Mouse (Mus musculus): ENCODE measurements around the gene Gdpd5. TPM values are rescaled to one million over a fixed set of nuclear protein-coding genes. Genes with fewer than 3 reads are reported as not detected.

Gene Gdpd5
- polyA plus RNA-seq, 1 experiment from 2014 or later: 39.9 TPM

- 73% methylated on average over 6 of the region's 6 CpGs for WGBS
- H3K4me1 ChIP-seq (ENCODE audit: control insufficient read depth, insufficient read depth, low read length): no peaks in the 10 kb centered on the region; the same call in 1 of the 2 replicates
- H3K4me2 ChIP-seq (ENCODE audit: low read depth): no peak overlapping the region
- DNase-seq (ENCODE audit: low spot score): no peak
- ATAC-seq (ENCODE audit: insufficient read depth, low FRiP score, low TSS enrichment): no peak
- no peaks in the 10 kb centered on the region for H3K27me3 ChIP-seq (ENCODE audit: control insufficient read depth, insufficient read depth, low read length)
- no peak overlapping the region for H3K4me3 ChIP-seq (ENCODE audit: low read depth, low read length)
- H3K9ac ChIP-seq (ENCODE audit: low read length): no peak overlapping the region
- H3K27ac ChIP-seq (ENCODE audit: low read depth, low read length): no peak overlapping the region
- no peaks in the 10 kb centered on the region for H3K9me3 ChIP-seq (ENCODE audit: control insufficient read depth, low read length)
- no peaks in the 10 kb centered on the region for H3K36me3 ChIP-seq (ENCODE audit: control insufficient read depth, insufficient read depth, low read length)
Measured at GRCm38 (mm10) chr7:99421006-99421405, 39.8 kb downstream of the Gdpd5 start.

- H3K27me3 ChIP-seq (ENCODE audit: control insufficient read depth, insufficient read depth, low read length): no peaks in the 10 kb centered on the region
- H3K27ac ChIP-seq (ENCODE audit: low read depth, low read length): no peak overlapping the region
- no peak for DNase-seq (ENCODE audit: low spot score)
- H3K4me1 ChIP-seq (ENCODE audit: control insufficient read depth, insufficient read depth, low read length): no peaks in the 10 kb centered on the region; the same call in 1 of the 2 replicates
- H3K4me3 ChIP-seq (ENCODE audit: low read depth, low read length): no peak overlapping the region
- WGBS: 41% methylated on average over 8 of the region's 8 CpGs
- H3K9ac ChIP-seq (ENCODE audit: low read length): no peak overlapping the region
- no peak for ATAC-seq (ENCODE audit: insufficient read depth, low FRiP score, low TSS enrichment)
- H3K4me2 ChIP-seq (ENCODE audit: low read depth): no peak overlapping the region
- no peaks in the 10 kb centered on the region for H3K9me3 ChIP-seq (ENCODE audit: control insufficient read depth, low read length)
- no peaks in the 10 kb centered on the region for H3K36me3 ChIP-seq (ENCODE audit: control insufficient read depth, insufficient read depth, low read length)
Measured at GRCm38 (mm10) chr7:99424538-99425155, 43.4 kb downstream of the Gdpd5 start.

- DNase-seq (ENCODE audit: low spot score) (no peak), ATAC-seq (ENCODE audit: insufficient read depth, low FRiP score, low TSS enrichment) (no peak)
- H3K9me3 ChIP-seq (ENCODE audit: control insufficient read depth, low read length): no peaks in the 10 kb centered on the region
- no peak overlapping the region for H3K4me3 ChIP-seq (ENCODE audit: low read depth, low read length)
- 89% methylated on average over 4 of the region's 4 CpGs for WGBS
- H3K4me1 ChIP-seq (ENCODE audit: control insufficient read depth, insufficient read depth, low read length): no peaks in the 10 kb centered on the region; the same call in 1 of the 2 replicates
- H3K4me2 ChIP-seq (ENCODE audit: low read depth): no peak overlapping the region
- no peaks in the 10 kb centered on the region for H3K27me3 ChIP-seq (ENCODE audit: control insufficient read depth, insufficient read depth, low read length)
- H3K9ac ChIP-seq (ENCODE audit: low read length): no peak overlapping the region
- H3K27ac ChIP-seq (ENCODE audit: low read depth, low read length): no peak overlapping the region
- H3K36me3 ChIP-seq (ENCODE audit: control insufficient read depth, insufficient read depth, low read length): no peaks in the 10 kb centered on the region; the same call in 1 of the 2 replicates
Measured at GRCm38 (mm10) chr7:99425706-99426105, 44.5 kb downstream of the Gdpd5 start.

- H3K36me3 ChIP-seq (ENCODE audit: control insufficient read depth, insufficient read depth, low read length): no peaks in the 10 kb centered on the region; the same call in 1 of the 2 replicates
- H3K27me3 ChIP-seq (ENCODE audit: control insufficient read depth, insufficient read depth, low read length): no peaks in the 10 kb centered on the region
- no peak overlapping the region for H3K27ac ChIP-seq (ENCODE audit: low read depth, low read length)
- H3K4me1 ChIP-seq (ENCODE audit: control insufficient read depth, insufficient read depth, low read length): peaks cover 2% of the 10 kb centered on the region; the same call in 1 of the 2 replicates
- H3K4me3 ChIP-seq (ENCODE audit: low read depth, low read length): no peak overlapping the region
- DNase-seq (ENCODE audit: low spot score) (no peak), ATAC-seq (ENCODE audit: insufficient read depth, low FRiP score, low TSS enrichment) (no peak)
- H3K9ac ChIP-seq (ENCODE audit: low read length): no peak overlapping the region
- no peaks in the 10 kb centered on the region for H3K9me3 ChIP-seq (ENCODE audit: control insufficient read depth, low read length)
- H3K4me2 ChIP-seq (ENCODE audit: low read depth): no peak overlapping the region
- 71% methylated on average over 10 of the region's 10 CpGs for WGBS
Measured at GRCm38 (mm10) chr7:99427031-99427430, 45.8 kb downstream of the Gdpd5 start.

GRCm38 (mm10) chr7:99427987-99428386, 46.8 kb downstream of the Gdpd5 start:
- peaks cover 4% of the 10 kb centered on the region; the same call in 1 of the 2 replicates for H3K4me1 ChIP-seq (ENCODE audit: control insufficient read depth, insufficient read depth, low read length)
- H3K27ac ChIP-seq (ENCODE audit: low read depth, low read length): no peak overlapping the region
- H3K27me3 ChIP-seq (ENCODE audit: control insufficient read depth, insufficient read depth, low read length): no peaks in the 10 kb centered on the region
- ATAC-seq (ENCODE audit: insufficient read depth, low FRiP score, low TSS enrichment) (no peak), DNase-seq (ENCODE audit: low spot score) (no peak)
- WGBS: 89% methylated on average over 3 of the region's 3 CpGs
- H3K4me2 ChIP-seq (ENCODE audit: low read depth): no peak overlapping the region
- no peaks in the 10 kb centered on the region; the same call in 1 of the 2 replicates for H3K36me3 ChIP-seq (ENCODE audit: control insufficient read depth, insufficient read depth, low read length)
- H3K4me3 ChIP-seq (ENCODE audit: low read depth, low read length): no peak overlapping the region
- no peaks in the 10 kb centered on the region for H3K9me3 ChIP-seq (ENCODE audit: control insufficient read depth, low read length)
- no peak overlapping the region for H3K9ac ChIP-seq (ENCODE audit: low read length)

GRCm38 (mm10) chr7:99428836-99429235, 47.6 kb downstream of the Gdpd5 start:
- H3K4me3 ChIP-seq (ENCODE audit: low read depth, low read length): no peak overlapping the region

GRCm38 (mm10) chr7:99429786-99430185, 48.6 kb downstream of the Gdpd5 start:
- no peak overlapping the region for H3K9ac ChIP-seq (ENCODE audit: low read length)
- peaks cover 4% of the 10 kb centered on the region; the same call in 1 of the 2 replicates for H3K4me1 ChIP-seq (ENCODE audit: control insufficient read depth, insufficient read depth, low read length)
- DNase-seq (ENCODE audit: low spot score): no peak
- H3K9me3 ChIP-seq (ENCODE audit: control insufficient read depth, low read length): no peaks in the 10 kb centered on the region
- 52% methylated on average over 6 of the region's 6 CpGs for WGBS
- ATAC-seq (ENCODE audit: insufficient read depth, low FRiP score, low TSS enrichment): no peak
- H3K27ac ChIP-seq (ENCODE audit: low read depth, low read length): no peak overlapping the region
- no peaks in the 10 kb centered on the region for H3K27me3 ChIP-seq (ENCODE audit: control insufficient read depth, insufficient read depth, low read length)
- no peak overlapping the region for H3K4me2 ChIP-seq (ENCODE audit: low read depth)
- no peak overlapping the region for H3K4me3 ChIP-seq (ENCODE audit: low read depth, low read length)
- H3K36me3 ChIP-seq (ENCODE audit: control insufficient read depth, insufficient read depth, low read length): no peaks in the 10 kb centered on the region; the same call in 1 of the 2 replicates

More at GRCm38 (mm10) chr7:99428836-99429235, 47.6 kb downstream of the Gdpd5 start:
- Histone ChIP-seq H3K9me3 (ENCODE audit: control insufficient read depth, low read length) (no peaks in the 10 kb centered on the region), H3K36me3 (ENCODE audit: control insufficient read depth, insufficient read depth, low read length) (no peaks in the 10 kb centered on the region; the same call in 1 of the 2 replicates), H3K4me1 (ENCODE audit: control insufficient read depth, insufficient read depth, low read length) (peaks cover 4% of the 10 kb centered on the region; the same call in 1 of the 2 replicates), H3K27ac (ENCODE audit: low read depth, low read length) (no peak overlapping the region), H3K27me3 (ENCODE audit: control insufficient read depth, insufficient read depth, low read length) (no peaks in the 10 kb centered on the region), H3K4me2 (ENCODE audit: low read depth) (no peak overlapping the region), H3K9ac (ENCODE audit: low read length) (no peak overlapping the region)
- 92% methylated on average over 5 of the region's 5 CpGs for WGBS
- no peak for DNase-seq (ENCODE audit: low spot score)
- ATAC-seq (ENCODE audit: insufficient read depth, low FRiP score, low TSS enrichment): no peak

GRCm38 (mm10) chr7:99430246-99430645, 49.0 kb downstream of the Gdpd5 start:
- H3K9me3 ChIP-seq (ENCODE audit: control insufficient read depth, low read length): no peaks in the 10 kb centered on the region
- ATAC-seq (ENCODE audit: insufficient read depth, low FRiP score, low TSS enrichment) (no peak), DNase-seq (ENCODE audit: low spot score) (no peak)
- no peaks in the 10 kb centered on the region; the same call in 1 of the 2 replicates for H3K36me3 ChIP-seq (ENCODE audit: control insufficient read depth, insufficient read depth, low read length)
- 69% methylated on average over 11 of the region's 11 CpGs for WGBS
- no peak overlapping the region for H3K4me2 ChIP-seq (ENCODE audit: low read depth)
- no peak overlapping the region for H3K9ac ChIP-seq (ENCODE audit: low read length)
- no peak overlapping the region for H3K4me3 ChIP-seq (ENCODE audit: low read depth, low read length)
- no peak overlapping the region for H3K27ac ChIP-seq (ENCODE audit: low read depth, low read length)
- no peaks in the 10 kb centered on the region for H3K27me3 ChIP-seq (ENCODE audit: control insufficient read depth, insufficient read depth, low read length)
- H3K4me1 ChIP-seq (ENCODE audit: control insufficient read depth, insufficient read depth, low read length): peaks cover 4% of the 10 kb centered on the region; the same call in 1 of the 2 replicates

GRCm38 (mm10) chr7:99432248-99432647, 51.0 kb downstream of the Gdpd5 start:
- no peaks in the 10 kb centered on the region for H3K9me3 ChIP-seq (ENCODE audit: control insufficient read depth, low read length)
- 0 out of 2 replicates have a peak overlapping the region, but pooled peaks have one; percentile 23 for H3K9ac ChIP-seq (ENCODE audit: low read length)
- no peaks in the 10 kb centered on the region; the same call in 1 of the 2 replicates for H3K36me3 ChIP-seq (ENCODE audit: control insufficient read depth, insufficient read depth, low read length)
- no peaks in the 10 kb centered on the region for H3K27me3 ChIP-seq (ENCODE audit: control insufficient read depth, insufficient read depth, low read length)
- peaks cover 11% of the 10 kb centered on the region for H3K4me1 ChIP-seq (ENCODE audit: control insufficient read depth, insufficient read depth, low read length)
- ATAC-seq (ENCODE audit: insufficient read depth, low FRiP score, low TSS enrichment) (no peak), DNase-seq (ENCODE audit: low spot score) (no peak)
- no peak overlapping the region for H3K4me2 ChIP-seq (ENCODE audit: low read depth)
- H3K27ac ChIP-seq (ENCODE audit: low read depth, low read length): no peak overlapping the region
- WGBS: 65% methylated on average over 14 of the region's 14 CpGs
- no peak overlapping the region for H3K4me3 ChIP-seq (ENCODE audit: low read depth, low read length)
